Mouse (Mus musculus) naive thymus-derived CD4-positive, alpha-beta T cell, adult 2 months (primary cell): ENCODE results near the gene Mcoln3.
A peak's percentile ranks its signal among the peaks of the same experiment; 100 is the strongest.

Experiments
- DNase-seq: peaks from one replicate; pipeline ENCODE4 v3.0.0-alpha.2; 2011; ENCODE audit warnings: low read depth

The Mcoln3 gene

DNA sequence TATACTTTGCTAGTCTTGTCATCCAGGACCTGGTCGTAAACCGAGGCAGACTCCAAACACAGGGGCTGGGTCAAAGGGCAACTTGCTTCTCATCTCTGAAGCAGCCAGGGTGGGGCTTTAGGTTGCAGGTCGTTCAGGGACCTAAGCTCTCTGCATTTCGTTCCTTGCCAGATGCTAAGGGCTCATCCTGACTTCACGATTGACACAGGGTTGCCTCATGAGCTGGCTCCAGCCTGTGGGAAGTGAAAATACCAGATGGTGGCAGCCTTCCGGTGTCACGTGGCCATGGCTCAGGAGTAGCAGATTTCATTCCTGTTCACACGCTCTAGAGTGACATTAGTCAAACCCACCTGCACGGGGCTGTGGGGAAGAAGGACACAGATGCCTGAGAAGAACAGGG lies 17.6 kb downstream of the Mcoln3 start:
- DNase-seq: no peak

DNA sequence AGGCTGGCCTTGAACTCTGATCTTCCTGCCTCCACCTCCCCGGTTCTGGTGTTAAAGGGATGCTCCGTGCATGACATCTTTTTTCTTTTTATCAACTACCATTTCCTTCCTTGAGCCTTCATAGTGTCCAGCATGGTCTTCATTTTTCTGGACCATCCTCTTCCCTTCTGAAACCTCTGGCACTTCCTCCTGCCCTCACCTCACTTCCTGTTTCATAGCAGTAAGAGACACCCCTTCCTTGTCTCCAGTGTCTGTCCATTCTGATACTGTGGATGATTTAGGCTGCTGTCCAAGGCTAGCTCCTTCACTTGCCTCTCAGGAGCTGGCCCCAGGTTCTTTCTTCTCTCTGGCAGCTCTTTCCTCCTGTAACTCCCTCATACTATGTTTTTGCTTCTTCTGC lies 18.2 kb downstream of the Mcoln3 start:
- DNase-seq: no peak

DNA sequence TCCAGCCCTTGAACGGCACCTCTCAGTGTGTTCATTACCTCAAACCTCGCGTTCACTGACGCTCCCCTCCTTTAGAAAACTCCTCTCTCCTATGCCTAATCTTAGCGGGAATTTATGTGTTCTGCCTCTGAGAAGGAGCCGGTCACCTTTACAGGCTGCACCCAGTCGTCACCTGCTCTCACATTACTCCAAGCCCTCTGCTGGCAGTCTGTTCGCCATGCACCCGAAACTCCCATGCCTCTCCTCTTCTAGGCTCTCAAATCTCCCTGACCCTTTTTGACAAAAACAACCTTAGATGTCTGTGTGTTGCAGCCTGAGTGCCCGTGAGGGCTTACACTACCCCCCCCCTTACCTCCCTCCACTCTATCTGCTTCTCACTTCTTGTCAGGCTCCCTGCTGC lies 19.2 kb downstream of the Mcoln3 start:
- no peak for DNase-seq

GRCm38 (mm10) chr3:146140276-146140675 lies 23.0 kb downstream of the Mcoln3 start:
- no peak for DNase-seq

GRCm38 (mm10) chr3:146142523-146142922 lies 25.3 kb downstream of the Mcoln3 start:
- DNase-seq: no peak

DNA sequence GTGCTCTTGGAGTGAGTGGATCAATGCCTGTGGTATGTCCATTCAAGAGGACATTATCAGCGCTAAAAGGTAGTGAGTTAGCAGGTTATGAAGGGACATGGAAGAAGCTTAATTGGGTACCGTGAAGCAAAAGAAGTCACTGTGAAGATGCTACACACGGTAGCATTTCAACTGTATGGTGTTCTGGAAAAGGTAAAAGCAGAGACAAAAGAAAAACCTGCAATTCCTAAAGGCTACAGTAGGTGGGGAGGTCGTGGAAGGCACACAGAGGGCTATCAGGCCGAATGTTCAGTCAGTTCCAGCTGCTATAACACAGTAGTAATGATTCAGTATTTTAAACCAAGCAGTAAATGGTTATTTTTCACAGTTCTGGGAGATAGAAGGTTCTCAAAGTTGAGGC lies 28.3 kb downstream of the Mcoln3 start:
- peak; percentile 67 for DNase-seq

- peak; percentile 37 for DNase-seq
Observed at GRCm38 (mm10) chr3:146146131-146146530, 28.9 kb downstream of the Mcoln3 start.

DNA sequence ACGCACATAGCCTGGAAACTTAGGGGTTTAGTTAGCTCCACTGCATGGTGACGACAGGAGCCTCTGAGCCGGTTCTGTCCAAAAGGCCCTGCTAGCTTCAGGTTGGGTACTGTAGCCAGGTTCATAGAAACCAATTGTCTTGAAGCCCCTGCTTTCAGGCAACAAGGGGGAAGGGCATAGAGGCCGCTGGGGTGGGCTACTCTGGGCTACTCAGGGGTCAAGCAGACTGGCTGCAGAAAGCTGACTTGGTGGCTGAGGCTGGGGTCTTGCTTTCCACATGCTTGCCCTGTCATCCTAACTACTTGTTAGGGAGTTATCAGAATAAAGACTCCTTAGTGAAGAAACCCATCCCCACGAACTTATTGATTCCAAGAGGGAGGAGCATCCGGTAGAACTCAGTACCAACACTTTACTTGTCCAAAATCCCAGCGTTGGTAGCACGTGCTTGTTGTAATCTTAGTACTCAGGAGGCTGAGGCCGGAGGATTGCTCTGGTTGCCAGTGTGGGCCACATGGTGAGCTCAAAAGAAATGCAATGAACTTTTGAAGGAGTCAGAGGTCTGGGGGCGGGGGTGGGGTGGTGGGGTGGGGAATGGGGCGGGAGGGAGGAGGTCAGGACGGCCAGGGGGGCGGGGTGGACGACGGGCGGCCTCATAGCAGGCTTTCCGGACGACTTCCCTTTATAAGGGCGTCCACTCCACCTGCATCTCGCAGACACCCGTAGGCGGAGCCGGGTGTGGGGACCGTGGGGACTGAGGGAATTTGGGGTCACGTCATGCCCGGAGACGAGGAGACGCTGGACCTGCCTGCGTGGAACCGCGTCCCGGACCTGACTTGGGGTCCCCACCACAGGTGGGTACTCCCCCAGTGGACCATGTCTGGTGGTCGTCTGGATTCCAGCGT lies 32.2 kb downstream of the Mcoln3 start, which contains the start of gene Mcoln2:
Mcoln2 (plus strand) TSS at position 678 of the 902 bp plus-strand sequence.
- peak; percentile 19 for DNase-seq

GRCm38 (mm10) chr3:146150058-146150400 lies 32.8 kb downstream of the Mcoln3 start:
- peak; percentile 66 for DNase-seq

DNA sequence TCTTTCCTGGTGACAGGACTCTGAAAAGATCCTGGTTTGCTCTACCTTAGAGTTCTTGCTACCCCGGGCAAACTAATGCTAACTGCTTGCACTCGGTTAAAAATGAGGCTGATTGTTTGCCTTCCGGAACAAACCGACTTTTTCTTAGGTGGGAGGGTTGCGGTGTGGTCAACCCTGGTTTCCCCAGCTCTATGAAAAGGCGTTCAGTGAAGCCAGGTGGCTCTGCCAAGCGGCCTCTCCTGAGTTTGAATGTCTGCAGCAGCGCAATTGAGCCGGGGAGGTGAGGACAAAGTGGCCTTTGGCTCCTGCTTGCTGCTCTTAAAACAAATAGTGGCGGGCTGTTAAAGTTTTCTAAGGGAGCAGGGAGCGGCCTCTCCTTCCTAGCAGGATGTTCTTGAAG lies 33.3 kb downstream of the Mcoln3 start:
- peak; percentile 61 for DNase-seq

- no peak for DNase-seq
Observed at GRCm38 (mm10) chr3:146151328-146151727, 34.1 kb downstream of the Mcoln3 start.

DNA sequence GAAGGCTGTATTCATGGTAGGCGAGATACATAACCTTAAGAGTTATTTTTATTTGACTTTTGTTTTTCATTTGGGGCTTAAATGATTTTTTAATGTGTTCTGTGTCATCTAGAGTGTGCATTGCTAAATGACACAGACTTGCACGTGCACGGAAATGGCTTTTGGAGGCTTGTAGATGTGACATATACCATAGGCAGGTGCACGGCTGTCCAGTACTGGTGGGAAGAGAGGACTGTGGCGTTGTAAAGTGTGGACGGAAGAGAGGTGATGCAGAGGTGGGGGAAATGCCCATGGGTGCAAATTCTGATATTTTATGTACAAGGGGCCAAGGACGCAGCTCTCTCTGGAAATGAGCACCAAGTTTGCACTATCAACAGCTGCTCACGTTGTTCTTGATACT lies 34.5 kb downstream of the Mcoln3 start:
- DNase-seq: no peak

- DNase-seq: peak; percentile 47
Observed at GRCm38 (mm10) chr3:146152348-146152747, 35.1 kb downstream of the Mcoln3 start.

- peak; percentile 22 for DNase-seq
Observed at GRCm38 (mm10) chr3:146152913-146153312, 35.7 kb downstream of the Mcoln3 start.

GRCm38 (mm10) chr3:146153862-146154611 lies 36.8 kb downstream of the Mcoln3 start:
- DNase-seq: peak; percentile 55

DNA sequence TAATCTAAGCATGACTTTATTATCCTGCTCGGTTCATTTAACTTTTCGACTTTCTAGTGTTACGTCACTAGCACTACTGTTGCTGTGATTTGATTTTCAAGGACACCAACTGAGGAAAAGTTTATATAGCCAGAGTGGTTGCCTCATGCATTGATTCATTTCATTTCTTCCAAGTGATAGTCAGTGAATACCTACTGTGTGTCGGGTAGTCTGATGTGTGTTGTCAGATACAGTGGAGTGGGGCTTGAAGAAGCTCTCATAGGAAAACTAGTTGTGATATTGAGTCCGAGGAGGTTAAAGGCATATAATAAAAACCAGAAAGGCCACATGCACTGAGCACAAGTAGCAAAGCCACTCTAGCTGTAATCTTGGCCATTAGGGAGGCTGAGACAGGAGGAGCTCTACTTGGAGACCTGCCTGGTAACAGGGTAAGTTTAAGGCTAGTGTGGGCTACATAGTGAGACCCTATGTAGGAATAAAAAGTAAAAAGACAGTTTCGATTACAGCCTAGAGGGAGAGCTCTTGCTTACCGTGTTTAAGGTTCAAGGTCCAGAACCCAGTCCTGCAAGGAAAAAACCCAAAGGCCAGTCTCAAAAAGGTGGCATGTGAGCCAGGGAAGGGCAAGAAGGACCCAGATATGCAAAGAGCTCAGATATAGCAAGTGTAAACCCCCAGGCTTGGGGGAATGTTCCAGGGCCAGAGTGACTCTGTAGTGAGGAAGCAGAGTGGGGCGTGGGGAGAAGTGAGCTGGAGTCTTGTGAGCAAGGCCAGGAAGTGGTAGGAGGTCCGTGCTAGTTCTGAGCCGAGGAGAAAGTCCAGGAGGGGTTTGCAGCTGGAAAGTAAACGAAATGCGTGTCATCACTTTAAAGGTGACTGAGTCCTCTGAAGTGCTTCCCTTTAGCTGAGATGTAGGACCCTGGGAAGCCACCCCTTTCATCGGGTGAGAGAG lies 38.7 kb downstream of the Mcoln3 start:
- peak; percentile 50 for DNase-seq

GRCm38 (mm10) chr3:146156811-146157210 lies 39.6 kb downstream of the Mcoln3 start:
- DNase-seq: no peak

GRCm38 (mm10) chr3:146158039-146158438 lies 40.8 kb downstream of the Mcoln3 start:
- DNase-seq: peak; percentile 68

DNA sequence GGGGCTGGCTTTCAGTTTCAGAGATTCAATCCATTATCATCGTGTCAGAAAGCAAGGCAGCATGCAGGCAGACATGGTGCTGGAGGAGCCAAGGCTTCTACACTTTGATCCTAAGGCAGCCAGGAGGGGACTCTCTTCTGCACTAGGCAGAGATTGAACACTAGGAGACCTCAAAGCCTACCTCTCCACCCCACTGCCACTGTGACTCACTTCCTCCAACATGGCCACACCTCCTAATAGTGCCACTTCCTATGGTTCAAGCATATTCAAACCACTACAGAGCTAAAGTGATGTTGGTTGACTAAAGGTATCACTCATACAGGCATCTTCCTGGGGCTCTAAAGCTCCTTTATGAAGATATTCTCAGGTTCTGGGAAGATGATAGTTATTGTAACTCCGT lies 42.1 kb downstream of the Mcoln3 start:
- DNase-seq: peak; percentile 74

DNA sequence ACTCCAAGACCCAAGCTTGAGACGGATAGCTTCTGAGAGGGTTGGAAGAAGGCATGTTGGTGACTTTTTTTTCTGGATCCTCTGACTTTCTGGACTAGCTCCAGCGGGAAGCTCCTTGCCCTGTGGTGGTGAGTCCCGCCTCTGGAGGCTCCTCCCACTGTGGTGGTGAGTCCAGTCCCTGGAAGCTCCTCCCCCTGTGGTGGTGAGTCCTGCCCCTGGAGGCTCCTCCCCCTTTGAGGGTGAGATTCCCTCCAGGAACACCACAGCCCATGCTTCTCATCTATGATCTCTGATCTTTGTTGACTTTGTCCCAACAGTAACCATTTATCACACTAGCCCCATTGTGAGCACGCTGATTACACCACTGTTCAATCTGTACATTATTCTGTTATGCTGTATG lies 44.9 kb downstream of the Mcoln3 start:
- no peak for DNase-seq

DNA sequence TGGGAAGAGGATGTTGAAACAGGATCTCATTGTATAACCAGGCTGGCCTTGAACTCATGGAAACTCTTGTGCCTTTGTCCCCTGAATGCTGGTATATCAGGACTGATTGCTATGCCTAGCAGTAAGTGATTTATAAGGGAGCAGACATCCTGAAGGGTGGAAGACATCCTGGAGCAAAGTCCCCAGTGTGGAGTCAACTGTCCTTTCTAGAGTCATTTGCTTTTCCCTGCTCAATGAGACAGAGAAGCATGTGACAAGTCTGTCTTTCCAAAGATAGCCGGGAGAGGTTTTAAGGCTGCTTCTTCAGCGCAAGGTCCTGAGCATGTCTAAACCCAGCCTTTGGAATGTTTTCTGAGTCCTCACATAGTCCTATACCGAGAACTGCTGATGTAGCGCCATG lies 52.1 kb downstream of the Mcoln3 start:
- DNase-seq: no peak

GRCm38 (mm10) chr3:146173030-146173429 lies 55.8 kb downstream of the Mcoln3 start:
- DNase-seq: no peak
